Mouse (Mus musculus): Measurements from ENCODE around the gene Nefh. TPM values are rescaled to one million over a fixed set of nuclear protein-coding genes. Genes with fewer than 3 reads are reported as not detected.

The Nefh gene
- polyA plus RNA-seq (2017; shearing (Covaris generic)): 8.4 TPM

GRCm38 (mm10) chr11:4947813-4948174 lies at the start of gene Nefh:
Nefh (minus strand) TSS chr11:4948064.

DNA sequence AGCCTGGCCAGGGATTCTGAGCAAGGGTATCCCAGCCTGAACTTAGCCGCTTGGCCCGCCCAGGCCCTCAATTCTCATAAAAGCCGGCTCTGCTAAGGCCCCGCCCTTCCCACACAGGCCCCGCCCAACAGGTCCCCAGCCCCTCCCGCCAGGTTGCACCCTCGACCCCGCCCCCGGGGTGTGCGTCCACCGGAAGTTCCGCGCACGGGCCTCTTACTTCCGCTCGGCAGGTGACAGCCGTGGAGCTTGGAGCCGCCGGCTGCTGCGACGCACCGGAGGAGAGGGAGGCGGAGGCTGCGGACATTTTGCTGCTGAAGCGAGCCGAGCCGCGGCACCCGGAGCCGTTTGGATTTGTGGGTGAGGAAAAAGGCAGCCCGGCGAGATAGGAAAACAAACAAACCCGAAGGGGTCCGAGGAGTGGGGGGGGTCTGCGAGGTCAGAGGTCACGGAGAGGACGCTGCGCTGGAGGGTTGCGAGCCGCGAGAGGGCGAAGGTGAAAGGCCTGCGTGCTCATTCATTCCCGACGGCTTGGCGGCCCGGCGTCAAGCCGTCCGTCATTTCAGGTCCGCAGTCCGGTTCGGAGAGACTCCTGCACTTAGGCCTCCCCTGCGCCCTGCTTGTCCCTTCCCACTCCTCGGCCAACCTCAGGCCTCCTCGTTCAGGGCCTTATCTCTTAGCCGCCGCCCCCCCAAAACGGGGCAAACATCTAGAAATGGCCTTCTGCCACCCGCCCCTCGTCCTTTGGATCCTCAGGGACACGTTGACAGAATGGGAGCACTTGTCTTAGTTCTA lies 39.0 kb upstream of the Nefh start, which contains the start of gene Ap1b1:
Gene Ap1b1, plus strand, starts transcription at position 130 of the 792 bp plus-strand sequence.

DNA sequence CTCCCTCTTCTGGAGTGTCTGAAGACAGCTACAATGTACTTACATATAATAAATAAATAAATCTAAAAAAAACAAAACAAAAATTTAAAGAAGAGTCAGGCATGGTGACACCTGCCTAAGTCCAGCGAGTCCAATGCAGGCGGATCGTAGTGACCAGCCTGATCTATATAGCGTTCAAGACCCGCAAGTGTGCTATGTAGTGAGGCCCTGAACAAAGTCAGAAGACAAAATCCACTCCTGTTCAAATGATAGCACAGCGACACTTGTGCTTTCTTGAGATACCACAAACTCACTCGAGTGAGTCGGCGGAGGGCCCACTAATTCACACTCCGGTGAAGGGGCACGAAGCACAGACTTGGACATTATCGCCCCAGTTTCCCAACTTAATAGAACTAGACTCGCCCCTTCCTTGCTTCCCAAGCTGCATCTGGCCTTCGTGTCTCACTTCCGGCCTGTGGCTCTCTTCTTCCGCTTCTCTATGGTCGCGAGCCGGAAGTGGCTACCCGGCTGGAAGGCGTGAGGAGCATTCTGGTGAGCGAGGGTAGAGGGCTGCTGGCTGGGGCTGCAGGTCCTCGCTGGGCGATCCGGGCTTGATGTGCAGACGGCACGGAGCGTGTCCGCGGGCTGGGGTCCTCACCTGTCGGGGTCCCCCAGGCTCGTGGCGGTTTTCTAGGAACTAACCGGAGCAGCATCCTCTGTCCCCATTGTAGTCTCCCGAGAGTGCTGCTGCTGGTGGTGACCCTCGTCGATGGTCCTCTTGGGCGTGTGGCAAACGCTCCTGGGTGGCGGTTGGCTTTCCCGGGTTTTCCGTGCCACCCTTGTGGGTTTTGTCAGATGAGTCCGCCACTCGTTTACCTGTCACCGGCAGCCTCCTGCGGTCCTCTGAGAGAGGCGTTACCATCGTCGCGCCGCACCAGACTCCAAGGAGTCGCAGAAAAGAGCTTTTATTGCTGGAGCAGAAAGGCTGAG lies 52.7 kb downstream of the Nefh start, which contains the start of gene Thoc5:
Gene Thoc5, plus strand, starts transcription at position 473 of the 969 bp plus-strand sequence.

Other genes starting within 250 kb of the Nefh start
- gene Uqcr10, start 243.7 kb downstream of the Nefh start, polyA plus RNA-seq (2017; shearing (Covaris generic)): 274 TPM
- gene Zmat5, start 243.4 kb downstream of the Nefh start, polyA plus RNA-seq (2017; shearing (Covaris generic)): 49.5 TPM
- not detected for gene Cabp7, start 201.3 kb downstream of the Nefh start, polyA plus RNA-seq (2017; shearing (Covaris generic))
- gene Nf2, start 98.5 kb downstream of the Nefh start, polyA plus RNA-seq (2017; shearing (Covaris generic)): 47.5 TPM
- 18.9 TPM for gene Nipsnap1, start 74.1 kb downstream of the Nefh start, polyA plus RNA-seq (2017; shearing (Covaris generic))
- 27.2 TPM for gene Thoc5, start 52.7 kb downstream of the Nefh start, polyA plus RNA-seq (2017; shearing (Covaris generic))
- gene Ap1b1, start 38.8 kb upstream of the Nefh start, polyA plus RNA-seq (2017; shearing (Covaris generic)): 110 TPM
- not detected for gene Rasl10a, start 110.1 kb upstream of the Nefh start, polyA plus RNA-seq (2017; shearing (Covaris generic))
- 10.8 TPM for gene Gas2l1, start 117.3 kb upstream of the Nefh start, polyA plus RNA-seq (2017; shearing (Covaris generic))
- 3.1 TPM for gene Rhbdd3, start 150.9 kb upstream of the Nefh start, polyA plus RNA-seq (2017; shearing (Covaris generic))
- gene Ewsr1, start 151.2 kb upstream of the Nefh start, polyA plus RNA-seq (2017; shearing (Covaris generic)): 722 TPM
- 0.78 TPM for gene Emid1, start 204.2 kb upstream of the Nefh start, polyA plus RNA-seq (2017; shearing (Covaris generic))